Mouse (Mus musculus): ENCODE measurements around the gene Cts3. TPM values are rescaled to one million over a fixed set of nuclear protein-coding genes. Genes with fewer than 3 reads are reported as not detected.
"Not testable (repeated sequence)": the region's sequence is repeated elsewhere in the genome, so short reads cannot be mapped to it uniquely, and the experiment has no call there.

Gene Cts3
- not detected in 2 replicates for total RNA-seq (2014; rRNA removed)
- not detected in 2 replicates for polyA plus RNA-seq (2012; rRNA removed)

- H3K27me3 ChIP-seq (ENCODE audit: control insufficient read depth, insufficient read depth, low read length), result no peaks in the 10 kb centered on the region
- no peaks in the 10 kb centered on the region for H3K36me3 ChIP-seq (ENCODE audit: control insufficient read depth, insufficient read depth, low read length)
- TF ChIP-seq POLR2A (IDR thresholded peaks at IDR 0.05; ENCODE audit: extremely low read depth, insufficient read depth, low read length) (no peak), CTCF (IDR thresholded peaks at IDR 0.05; ENCODE audit: low read depth, low read length) (no peak)
Measured at GRCm38 (mm10) chr13:61570027-61570426, at the start of gene Cts3. Cts3 (minus strand) TSS chr13:61570127.

GRCm38 (mm10) chr13:61568074-61568473 is 1.9 kb downstream of the Cts3 start, which contains the start of gene Gm49352:
Gm49352 (minus strand) TSS chr13:61568174.
- WGBS, result 24% methylated on average over 1 of the region's 1 CpGs
- H3K4me1 ChIP-seq (ENCODE audit: control insufficient read depth, insufficient read depth, low read length); H3K27ac ChIP-seq (replicated peaks; ENCODE audit: insufficient read depth, low read depth, low read length); H3K27me3 ChIP-seq (ENCODE audit: control insufficient read depth, insufficient read depth, low read length); H3K79me2 ChIP-seq (ENCODE audit: control insufficient read depth, insufficient read depth, low read length); H3K36me3 ChIP-seq (ENCODE audit: control insufficient read depth, insufficient read depth, low read length); DNase-seq (ENCODE audit: extremely low read depth, low read depth, low spot score); H3K4me3 ChIP-seq (ENCODE audit: insufficient read depth, low read depth, low read length); H3K9ac ChIP-seq (ENCODE audit: low read depth, low read length): not testable (repeated sequence)

More at GRCm38 (mm10) chr13:61570027-61570426, at the start of gene Cts3:
- no peaks in the 10 kb centered on the region for H3K79me2 ChIP-seq (ENCODE audit: control insufficient read depth, insufficient read depth, low read length)
- H3K4me1 ChIP-seq (ENCODE audit: control insufficient read depth, insufficient read depth, low read length), result no peaks in the 10 kb centered on the region
- no peak within 1 kb of the TSS for H3K27ac ChIP-seq (replicated peaks; ENCODE audit: insufficient read depth, low read depth, low read length)
- H3K4me3 ChIP-seq (ENCODE audit: insufficient read depth, low read depth, low read length), result no peak within 1 kb of the TSS
- H3K9ac ChIP-seq (ENCODE audit: low read depth, low read length), result no peak within 1 kb of the TSS
- no peak for DNase-seq (ENCODE audit: extremely low read depth, low read depth, low spot score)

GRCm38 (mm10) chr13:61541631-61542030 is 28.3 kb downstream of the Cts3 start, which contains the start of gene Ctsm:
Ctsm (minus strand) TSS chr13:61541839.
- Histone ChIP-seq H3K4me1 (ENCODE audit: control insufficient read depth, insufficient read depth, low read length) (no peaks in the 10 kb centered on the region), H3K27me3 (ENCODE audit: control insufficient read depth, insufficient read depth, low read length) (no peaks in the 10 kb centered on the region), H3K27ac (replicated peaks; ENCODE audit: insufficient read depth, low read depth, low read length) (no peak within 1 kb of the TSS), H3K79me2 (ENCODE audit: control insufficient read depth, insufficient read depth, low read length) (no peaks in the 10 kb centered on the region), H3K4me3 (ENCODE audit: insufficient read depth, low read depth, low read length) (no peak within 1 kb of the TSS), H3K36me3 (ENCODE audit: control insufficient read depth, insufficient read depth, low read length) (no peaks in the 10 kb centered on the region), H3K9ac (ENCODE audit: low read depth, low read length) (no peak within 1 kb of the TSS)
- TF ChIP-seq CTCF (IDR thresholded peaks at IDR 0.05; ENCODE audit: low read depth, low read length), result no peak
- TF ChIP-seq POLR2A (IDR thresholded peaks at IDR 0.05; ENCODE audit: extremely low read depth, insufficient read depth, low read length), result no peak
- no peak for DNase-seq (ENCODE audit: extremely low read depth, low read depth, low spot score)
- 55% methylated on average over 4 of the region's 4 CpGs for WGBS

Other genes starting within 250 kb of the Cts3 start
- gene Cts7, start 211.9 kb downstream of the Cts3 start, total RNA-seq (2014; rRNA removed), result not detected in 2 replicates
- gene Cts7, start 211.9 kb downstream of the Cts3 start, polyA plus RNA-seq (2012; rRNA removed), result not detected in 2 replicates
- gene Ctsm, start 28.3 kb downstream of the Cts3 start, total RNA-seq (2014; rRNA removed), result not detected in 2 replicates
- not detected in 2 replicates for gene Ctsm, start 28.3 kb downstream of the Cts3 start, polyA plus RNA-seq (2012; rRNA removed)
- not detected in 2 replicates for gene Gm49352, start 2.0 kb downstream of the Cts3 start, total RNA-seq (2014; rRNA removed)
- not detected in 2 replicates for gene Gm49352, start 2.0 kb downstream of the Cts3 start, polyA plus RNA-seq (2012; rRNA removed)